Mouse (Mus musculus): Measurements from ENCODE around the gene Uhrf1bp1. TPM values are rescaled to one million over a fixed set of nuclear protein-coding genes. Genes with fewer than 3 reads are reported as not detected.

Uhrf1bp1 gene
- polyA plus RNA-seq, 1 experiment from 2014 or later: 7.0 TPM

GRCm38 (mm10) chr17:27907512-27908205 lies 51.4 kb downstream of the Uhrf1bp1 start:
- WGBS: under 1% methylated on average over 45 of the region's 45 CpGs
- no peaks in the 10 kb centered on the region for H3K9me3 ChIP-seq
- H3K4me1 ChIP-seq: peaks cover 45% of the 10 kb centered on the region
- peak overlapping the region; percentile 92 for H3K27ac ChIP-seq
- peak; percentile 28; the same call in 1 of the 2 replicates for ATAC-seq (replicated peaks)
- peak overlapping the region; percentile 96 for H3K4me2 ChIP-seq
- H3K4me3 ChIP-seq: peak overlapping the region; percentile 79
- H3K9ac ChIP-seq: peak overlapping the region; percentile 92
- H3K36me3 ChIP-seq (replicated peaks): peaks cover 9% of the 10 kb centered on the region; the same call in 1 of the 2 replicates
- no peaks in the 10 kb centered on the region for H3K27me3 ChIP-seq (replicated peaks)

- WGBS: under 1% methylated on average over 11 of the region's 12 CpGs
- Histone ChIP-seq H3K4me1 (peaks cover 45% of the 10 kb centered on the region), H3K9me3 (no peaks in the 10 kb centered on the region), H3K36me3 (replicated peaks) (peaks cover 5% of the 10 kb centered on the region; the same call in 1 of the 2 replicates), H3K4me2 (peak overlapping the region; percentile 96), H3K4me3 (peak overlapping the region; percentile 79), H3K9ac (peak overlapping the region; percentile 92), H3K27me3 (replicated peaks) (no peaks in the 10 kb centered on the region), H3K27ac (peak overlapping the region; percentile 92)
- ATAC-seq (replicated peaks): peak; percentile 31
Observed at GRCm38 (mm10) chr17:27908206-27908887, 52.1 kb downstream of the Uhrf1bp1 start.

- Histone ChIP-seq H3K4me1 (peaks cover 45% of the 10 kb centered on the region), H3K4me2 (peak within 1 kb of the TSS; percentile 96)
Observed at GRCm38 (mm10) chr17:27908888-27909621, 52.8 kb downstream of the Uhrf1bp1 start, which contains the start of gene Anks1. Gene Anks1 (plus strand): TSS chr17:27909306.

GRCm38 (mm10) chr17:27909622-27910500 lies 53.6 kb downstream of the Uhrf1bp1 start, which contains the start of gene Taf11:
Gene Taf11 (minus strand): TSS chr17:27909844.
- H3K27me3 ChIP-seq (replicated peaks): no peaks in the 10 kb centered on the region
- peak; percentile 60 for ATAC-seq (replicated peaks)
- H3K9ac ChIP-seq: peak within 1 kb of the TSS; percentile 92
- H3K4me3 ChIP-seq: peak within 1 kb of the TSS; percentile 79
- H3K27ac ChIP-seq: peak within 1 kb of the TSS; percentile 92
- 2% methylated on average over 53 of the region's 53 CpGs for WGBS
- H3K4me1 ChIP-seq: peaks cover 45% of the 10 kb centered on the region
- H3K4me2 ChIP-seq: peak within 1 kb of the TSS; percentile 96
- H3K36me3 ChIP-seq (replicated peaks): no peaks in the 10 kb centered on the region
- H3K9me3 ChIP-seq: no peaks in the 10 kb centered on the region

More at GRCm38 (mm10) chr17:27908888-27909621, 52.8 kb downstream of the Uhrf1bp1 start, which contains the start of gene Anks1:
- peak within 1 kb of the TSS; percentile 79 for H3K4me3 ChIP-seq
- ATAC-seq (replicated peaks): peak; percentile 85
- H3K9me3 ChIP-seq: no peaks in the 10 kb centered on the region
- H3K27me3 ChIP-seq (replicated peaks): no peaks in the 10 kb centered on the region
- H3K9ac ChIP-seq: peak within 1 kb of the TSS; percentile 92
- H3K36me3 ChIP-seq (replicated peaks): no peaks in the 10 kb centered on the region
- WGBS: under 1% methylated on average over 60 of the region's 78 CpGs
- peak within 1 kb of the TSS; percentile 92 for H3K27ac ChIP-seq

- no peaks in the 10 kb centered on the region for H3K27me3 ChIP-seq (replicated peaks)
- no peak overlapping the region for H3K4me2 ChIP-seq
- WGBS: 91% methylated on average over 7 of the region's 7 CpGs
- H3K4me3 ChIP-seq: no peak overlapping the region
- H3K9ac ChIP-seq: no peak overlapping the region
- no peaks in the 10 kb centered on the region for H3K9me3 ChIP-seq
- no peak overlapping the region for H3K27ac ChIP-seq
- peaks cover 33% of the 10 kb centered on the region for H3K4me1 ChIP-seq
- no peaks in the 10 kb centered on the region for H3K36me3 ChIP-seq (replicated peaks)
- ATAC-seq (replicated peaks): no peak
Observed at GRCm38 (mm10) chr17:27911371-27911770, 55.1 kb downstream of the Uhrf1bp1 start.

GRCm38 (mm10) chr17:27914742-27915141 lies 58.5 kb downstream of the Uhrf1bp1 start:
- Histone ChIP-seq H3K9me3 (no peaks in the 10 kb centered on the region), H3K27me3 (replicated peaks) (no peaks in the 10 kb centered on the region), H3K27ac (no peak overlapping the region), H3K4me3 (no peak overlapping the region), H3K36me3 (replicated peaks) (no peaks in the 10 kb centered on the region), H3K4me1 (peaks cover 16% of the 10 kb centered on the region), H3K4me2 (no peak overlapping the region), H3K9ac (no peak overlapping the region)
- ATAC-seq (replicated peaks): no peak
- 94% methylated on average over 4 of the region's 4 CpGs for WGBS

- WGBS: 90% methylated on average over 4 of the region's 4 CpGs
Observed at GRCm38 (mm10) chr17:27916366-27916765, 60.1 kb downstream of the Uhrf1bp1 start.

GRCm38 (mm10) chr17:27920676-27921075 lies 64.4 kb downstream of the Uhrf1bp1 start:
- H3K4me3 ChIP-seq: no peak overlapping the region
- H3K9me3 ChIP-seq: no peaks in the 10 kb centered on the region
- no peak overlapping the region for H3K4me2 ChIP-seq
- H3K4me1 ChIP-seq: peaks cover 5% of the 10 kb centered on the region; the same call in 1 of the 2 replicates
- 86% methylated on average over 4 of the region's 4 CpGs for WGBS
- no peak for ATAC-seq (replicated peaks)
- H3K27me3 ChIP-seq (replicated peaks): no peaks in the 10 kb centered on the region
- H3K9ac ChIP-seq: no peak overlapping the region
- H3K36me3 ChIP-seq (replicated peaks): no peaks in the 10 kb centered on the region
- no peak overlapping the region for H3K27ac ChIP-seq

More at GRCm38 (mm10) chr17:27916366-27916765, 60.1 kb downstream of the Uhrf1bp1 start:
- Histone ChIP-seq H3K36me3 (replicated peaks) (no peaks in the 10 kb centered on the region), H3K9me3 (no peaks in the 10 kb centered on the region), H3K27me3 (replicated peaks) (no peaks in the 10 kb centered on the region), H3K27ac (no peak overlapping the region), H3K4me3 (no peak overlapping the region), H3K9ac (no peak overlapping the region), H3K4me1 (peaks cover under 1% of the 10 kb centered on the region), H3K4me2 (no peak overlapping the region)
- ATAC-seq (replicated peaks): no peak

- no peak for ATAC-seq (replicated peaks)
Observed at GRCm38 (mm10) chr17:27922174-27922712, 66.0 kb downstream of the Uhrf1bp1 start.

GRCm38 (mm10) chr17:27925054-27925453 lies 68.8 kb downstream of the Uhrf1bp1 start:
- Histone ChIP-seq H3K9me3 (no peaks in the 10 kb centered on the region), H3K9ac (no peak overlapping the region), H3K36me3 (replicated peaks) (no peaks in the 10 kb centered on the region), H3K27me3 (replicated peaks) (no peaks in the 10 kb centered on the region), H3K27ac (no peak overlapping the region), H3K4me3 (no peak overlapping the region), H3K4me2 (no peak overlapping the region), H3K4me1 (peaks cover 5% of the 10 kb centered on the region; the same call in 1 of the 2 replicates)
- WGBS: 89% methylated on average over 4 of the region's 4 CpGs
- no peak for ATAC-seq (replicated peaks)

More at GRCm38 (mm10) chr17:27922174-27922712, 66.0 kb downstream of the Uhrf1bp1 start:
- WGBS: 68% methylated on average over 11 of the region's 11 CpGs
- no peak overlapping the region for H3K4me3 ChIP-seq
- no peak overlapping the region for H3K4me2 ChIP-seq
- no peaks in the 10 kb centered on the region for H3K9me3 ChIP-seq
- H3K36me3 ChIP-seq (replicated peaks): no peaks in the 10 kb centered on the region
- no peak overlapping the region for H3K9ac ChIP-seq
- H3K27ac ChIP-seq: no peak overlapping the region
- H3K4me1 ChIP-seq: peaks cover 5% of the 10 kb centered on the region; the same call in 1 of the 2 replicates
- no peaks in the 10 kb centered on the region for H3K27me3 ChIP-seq (replicated peaks)

GRCm38 (mm10) chr17:27925504-27925903 lies 69.3 kb downstream of the Uhrf1bp1 start:
- WGBS: 80% methylated on average over 7 of the region's 7 CpGs
- ATAC-seq (replicated peaks): no peak

More at GRCm38 (mm10) chr17:27925504-27925903, 69.3 kb downstream of the Uhrf1bp1 start:
- no peaks in the 10 kb centered on the region for H3K9me3 ChIP-seq
- H3K4me2 ChIP-seq: no peak overlapping the region
- H3K4me1 ChIP-seq: peaks cover 5% of the 10 kb centered on the region; the same call in 1 of the 2 replicates
- H3K27ac ChIP-seq: no peak overlapping the region
- no peaks in the 10 kb centered on the region for H3K36me3 ChIP-seq (replicated peaks)
- no peak overlapping the region for H3K4me3 ChIP-seq
- no peaks in the 10 kb centered on the region for H3K27me3 ChIP-seq (replicated peaks)
- H3K9ac ChIP-seq: no peak overlapping the region

All from midbrain, embryonic 15.5 days (tissue).